Mouse (Mus musculus): ENCODE measurements around the gene Ugt1a8.

DNA sequence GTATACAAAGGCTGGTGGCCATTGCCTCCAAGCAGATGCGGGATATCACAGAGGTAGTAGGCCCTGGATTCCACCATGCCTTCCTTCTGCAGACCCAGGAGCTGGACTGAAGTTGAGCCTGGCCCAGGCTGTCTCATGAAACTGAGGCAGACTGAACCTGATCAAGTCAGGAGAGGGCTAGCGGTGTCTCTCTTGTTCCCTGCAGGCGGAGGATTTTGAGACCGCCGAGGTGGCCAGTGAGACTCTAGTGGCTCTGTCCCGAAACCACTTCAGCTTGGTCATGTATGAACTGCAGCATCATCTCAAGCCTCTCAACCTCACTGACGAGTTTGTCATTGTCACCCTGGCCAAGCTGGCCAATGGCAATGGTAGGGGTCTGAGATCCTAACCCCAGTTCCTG is 142.8 kb downstream of the Ugt1a8 start:
- no peak for TF ChIP-seq NELFE (IDR thresholded peaks at IDR 0.05; ENCODE audit: low read depth, low read length)
- TF ChIP-seq RCOR1 (IDR thresholded peaks at IDR 0.05; ENCODE audit: low read depth, low read length), result no peak
- no peak for TF ChIP-seq POLR2AphosphoS2 (IDR thresholded peaks at IDR 0.05; ENCODE audit: low read length)
- TF ChIP-seq CHD2 (IDR thresholded peaks at IDR 0.05; ENCODE audit: low read length), result no peak
- no peak for TF ChIP-seq CTCF (IDR thresholded peaks at IDR 0.05 in 2 of 3, conservative IDR thresholded peaks at IDR 0.05 in 1 of 3; ENCODE audit: control insufficient read depth in 1 of 3, insufficient read depth in 1 of 3, low read depth in 2 of 3, low read length in 3 of 3, poor library complexity in 1 of 3, severe bottlenecking in 1 of 3)
- no peak for TF ChIP-seq POLR2A (IDR thresholded peaks at IDR 0.05; ENCODE audit: control insufficient read depth in 1 of 2, insufficient read depth in 1 of 2, low read depth in 1 of 2, low read length in 2 of 2, poor library complexity in 1 of 2)
- no peak for TF ChIP-seq GATA1 (IDR thresholded peaks at IDR 0.05; ENCODE audit: low read depth, low read length)
- no peak for TF ChIP-seq MAZ (IDR thresholded peaks at IDR 0.05; ENCODE audit: low read depth, low read length)
- TF ChIP-seq USF1 (IDR thresholded peaks at IDR 0.05; ENCODE audit: low read depth, low read length), result no peak
- TF ChIP-seq HCFC1 (IDR thresholded peaks at IDR 0.05; ENCODE audit: low read depth, low read length), result no peak

Data from MEL (cell line).